Mouse (Mus musculus) spleen, postnatal 4 days (tissue): ENCODE data around the gene Rhd.

Experiments used
- DNase-seq, 2 experiments: peaks; one replicate each; pipeline ENCODE4 v3.0.0; 2022; ENCODE audit warnings: low spot score in 2 of 2

Rhd gene

DNA sequence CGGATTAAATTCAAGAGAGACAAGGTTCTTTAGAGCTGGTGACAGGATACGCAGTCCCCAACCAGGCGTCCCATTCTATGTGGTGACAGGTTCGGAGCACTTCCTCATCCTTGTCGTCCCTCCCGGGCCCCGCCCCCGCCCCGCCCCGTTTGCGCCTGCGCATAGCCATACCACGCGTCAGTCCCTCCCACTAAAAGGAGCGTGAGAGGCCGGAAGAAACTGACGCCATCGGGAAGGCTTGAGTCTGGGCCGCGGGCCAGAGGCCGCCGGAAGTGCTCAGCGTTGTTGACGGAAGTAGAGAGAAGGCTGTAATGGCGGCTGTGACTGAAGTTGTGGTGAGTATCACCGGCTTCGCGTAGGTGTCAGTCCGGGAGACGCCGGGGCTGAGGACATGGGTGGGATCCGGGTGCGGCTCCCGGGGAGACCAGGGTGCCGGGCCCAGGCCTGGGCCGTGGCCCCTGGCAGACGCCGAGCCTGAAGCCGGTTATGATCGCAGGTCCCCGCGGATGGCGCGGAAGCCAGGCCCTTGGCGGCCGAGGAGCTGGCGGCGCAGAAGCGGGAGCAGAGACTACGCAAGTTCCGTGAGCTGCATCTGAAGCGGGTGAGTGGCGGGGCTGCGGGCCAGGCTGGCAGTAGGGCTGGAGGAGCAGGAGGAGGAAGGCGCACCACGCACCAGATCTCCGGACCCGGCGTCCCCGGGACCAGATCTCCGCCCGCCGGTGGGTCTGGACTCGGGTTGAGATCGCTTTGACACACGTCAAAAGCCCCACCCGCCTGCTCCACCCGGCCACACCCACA is 66.5 kb downstream of the Rhd start, which contains the start of gene Syf2:
Syf2 (plus strand) TSS at position 215 of the 798 bp plus-strand sequence.
- peak; percentile 92 to 95 for DNase-seq

DNA sequence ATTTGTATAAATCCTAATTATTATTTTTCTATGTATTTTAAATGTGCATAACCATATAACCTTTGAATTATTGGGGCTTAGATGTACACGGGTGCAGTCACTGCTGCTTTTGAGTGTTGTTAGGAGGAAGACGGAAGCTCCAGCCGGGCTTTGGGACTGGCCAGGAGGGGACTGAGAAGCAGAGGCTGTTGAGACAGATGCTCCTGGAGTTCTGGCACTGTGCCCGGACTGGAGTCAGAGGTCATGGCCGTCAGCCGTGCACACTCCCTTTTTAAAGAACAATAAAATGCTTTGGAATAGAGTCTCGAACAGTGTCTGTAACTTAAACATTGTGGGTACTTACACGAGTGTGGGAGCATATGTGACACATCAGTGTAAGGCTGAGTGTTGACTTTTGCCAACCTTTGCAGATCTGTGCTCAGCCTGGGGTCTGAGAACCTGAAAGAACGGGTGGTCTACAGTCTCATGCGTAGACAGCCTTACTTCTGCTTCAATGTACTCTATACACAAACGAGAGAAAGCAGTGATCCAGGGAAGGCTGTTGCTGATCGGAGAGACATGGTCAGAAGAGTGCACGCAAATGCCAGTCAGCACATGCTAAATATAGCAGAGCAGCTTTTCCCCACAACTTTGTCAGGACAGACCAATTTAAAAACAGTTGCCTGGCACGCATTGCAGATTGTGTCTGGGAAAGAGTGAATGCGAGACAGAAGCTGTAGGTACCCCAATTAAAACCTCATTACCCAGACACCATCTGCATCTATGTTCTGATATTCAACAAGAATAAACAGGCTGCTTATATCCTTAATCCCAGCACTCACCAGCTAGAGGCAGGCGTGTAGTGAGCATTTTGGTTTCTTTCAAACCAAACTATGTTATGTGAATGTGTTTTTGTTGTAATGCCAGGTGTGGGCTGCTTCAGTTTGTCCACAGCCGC is 73.2 kb downstream of the Rhd start:
- no peak for DNase-seq

DNA sequence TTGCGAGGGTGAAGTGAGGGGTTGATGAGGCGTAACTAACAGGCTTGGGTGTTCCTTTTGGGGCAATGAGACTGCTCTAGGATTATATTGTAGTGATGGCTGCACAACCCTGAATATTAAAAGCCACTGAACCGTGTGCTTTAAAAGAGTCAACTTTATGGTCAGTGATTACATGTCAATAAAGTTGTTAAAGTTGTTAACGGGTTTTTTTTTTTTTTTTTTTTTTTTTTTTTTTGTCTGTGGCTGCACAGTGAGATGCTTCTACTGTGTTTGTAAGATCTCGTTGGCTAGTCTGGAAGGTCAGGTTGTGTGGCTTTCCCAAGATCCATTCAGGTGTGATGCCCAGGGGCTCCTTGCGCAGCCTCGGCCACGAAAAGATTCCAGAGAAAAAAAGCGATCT is 75.6 kb downstream of the Rhd start:
- DNase-seq, result no peak

DNA sequence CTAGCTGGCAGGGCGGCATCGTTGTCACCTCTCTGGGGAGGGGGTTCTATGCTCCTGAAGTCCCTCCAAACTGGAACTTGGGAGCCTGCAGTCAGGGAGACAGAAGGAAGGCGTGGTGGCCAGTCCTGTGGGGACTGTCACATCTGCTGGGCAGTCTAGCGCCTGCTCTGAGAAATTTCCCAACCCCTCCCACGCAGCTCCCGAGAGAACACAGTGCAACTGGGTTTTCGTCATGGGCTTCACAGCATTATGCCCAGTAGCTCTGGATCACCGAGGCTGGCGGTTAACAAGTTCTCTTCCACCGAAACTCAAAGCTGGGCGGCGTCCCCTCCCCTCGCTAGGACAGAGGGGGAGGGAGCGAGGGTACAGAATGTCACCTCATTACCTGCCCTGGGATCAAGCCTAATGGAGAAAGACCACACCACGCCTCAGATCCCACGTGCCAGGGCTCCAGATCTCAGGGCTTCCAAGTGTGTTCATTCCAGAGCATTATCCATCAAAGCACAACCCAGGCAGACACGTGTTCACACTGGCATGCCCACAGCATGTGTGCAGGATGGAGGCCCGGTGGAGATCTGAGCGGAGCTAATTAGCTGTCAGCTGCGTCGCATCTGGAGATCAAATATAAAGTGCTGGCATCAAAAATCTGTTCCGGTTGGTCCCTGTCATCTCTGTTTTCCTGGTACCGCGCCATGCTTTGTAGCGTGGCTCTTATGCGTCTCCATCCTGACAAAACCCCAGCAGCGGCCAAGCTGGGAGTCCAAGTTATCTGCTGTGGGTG is 79.6 kb downstream of the Rhd start:
- no peak for DNase-seq
